23 mouse cellular contexts compared by ENCODE assay signal in the genomic region with DNA sequence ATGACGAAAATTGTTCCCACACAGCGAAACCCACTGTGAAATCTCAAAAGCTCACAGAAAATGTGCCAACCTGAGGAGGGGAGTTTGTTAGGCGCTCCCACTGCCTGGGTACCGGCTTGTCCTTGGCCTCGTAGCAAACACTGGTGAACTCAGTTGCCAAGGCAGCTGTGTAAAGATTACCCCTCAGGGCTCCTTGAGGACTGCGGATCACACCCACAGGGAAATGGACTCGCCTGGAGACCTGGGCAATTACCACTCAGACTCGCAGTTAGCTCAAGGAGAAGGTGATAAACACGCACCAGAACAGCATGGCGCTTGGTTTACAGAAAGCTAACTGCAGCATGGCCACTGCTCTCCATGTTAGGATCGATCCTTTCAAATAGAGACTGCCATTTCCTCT. TPM values are rescaled to one million over a fixed set of nuclear protein-coding genes. Genes with fewer than 3 reads are reported as not detected.
DNase-seq lines count a peak whose midpoint lies in the region; TF ChIP-seq lines count a peak whose summit lies in the region.
"Had no signal": no experiment of that assay in that cellular context is flagged by ENCODE, and none has a peak within 500 bp of the region (broad histone marks: within the 10 kb centered on the region; RNA-seq: fewer than 3 reads in every experiment).

No protein-coding gene starts in this region.

- H3K27me3 ChIP-seq in ES-Bruce4 (ENCODE audit: control insufficient read depth, insufficient read depth, low read length, poor library complexity, severe bottlenecking), result no peaks in the 10 kb centered on the region
- H3K27me3 ChIP-seq: forebrain, embryonic 15.5 days; hindbrain, embryonic 15.5 days had no signal

- H3K27ac ChIP-seq in ES-Bruce4 (ENCODE audit: insufficient read depth, low read length), result peak overlapping the region; percentile 31; the same call in 1 of the 2 replicates
- H3K27ac ChIP-seq in brown adipose tissue, adult 24 weeks (replicated peaks; ENCODE audit: low read depth, low read length), result peak overlapping the region; percentile 65
- H3K27ac ChIP-seq: forebrain, embryonic 15.5 days; hindbrain, embryonic 15.5 days; kidney, embryonic 15.5 days; limb, embryonic 10.5 days had no signal

- H3K4me3 ChIP-seq in ES-Bruce4 (ENCODE audit: low read depth, low read length), result no peak overlapping the region
- no peak overlapping the region for H3K4me3 ChIP-seq in brown adipose tissue, adult 24 weeks (ENCODE audit: insufficient read depth, low read depth, low read length)
- H3K4me3 ChIP-seq: forebrain, embryonic 15.5 days; hindbrain, embryonic 15.5 days; kidney, embryonic 15.5 days; limb, embryonic 10.5 days had no signal

- no peak for TF ChIP-seq POLR2A in ES-Bruce4 (IDR thresholded peaks at IDR 0.05; ENCODE audit: insufficient read depth, low read length)

- peak; percentile 80 for DNase-seq in heart, adult 11 months
- no peak for DNase-seq in heart, postnatal 4 days
- DNase-seq in ES-CJ7 (ENCODE audit: low read depth, low spot score), result peak; percentile 34
- DNase-seq in cerebellum, postnatal 10 days, result no peak
- DNase-seq in left cerebral cortex, postnatal 36 days (ENCODE audit: low spot score in 2 of 2), result no peak
- DNase-seq: adrenal gland, adult 8-10 months; cerebellum, adult 8-10 months; gastrocnemius, postnatal 25 days; kidney, postnatal 4 days; liver; liver, postnatal 0 days; lung, postnatal 10 days; thymus, adult 2 months; thymus, postnatal 4 days had no signal

- H3K36me3 ChIP-seq in ES-Bruce4 (ENCODE audit: control insufficient read depth, insufficient read depth, low read length, poor library complexity, severe bottlenecking), result no peaks in the 10 kb centered on the region
- H3K36me3 ChIP-seq: forebrain, embryonic 15.5 days; hindbrain, embryonic 15.5 days; kidney, embryonic 15.5 days; limb, embryonic 10.5 days had no signal

- H3K4me1 ChIP-seq in ES-Bruce4 (ENCODE audit: control insufficient read depth, insufficient read depth, low read length), result no peaks in the 10 kb centered on the region
- H3K4me1 ChIP-seq in brown adipose tissue, adult 24 weeks (ENCODE audit: control insufficient read depth, insufficient read depth, insufficient read length, low read length), result peaks cover 16% of the 10 kb centered on the region
- H3K4me1 ChIP-seq: hindbrain, embryonic 15.5 days; kidney, embryonic 15.5 days had no signal

- TF ChIP-seq CTCF in ES-Bruce4 (IDR thresholded peaks at IDR 0.05; ENCODE audit: low read depth, low read length), result no peak

- TF ChIP-seq EP300 in ES-Bruce4 (IDR thresholded peaks at IDR 0.05; ENCODE audit: insufficient read depth, low read depth, low read length), result 0 out of 2 replicates have a peak, but pooled peaks have one; percentile 57

- no peak overlapping the region for H3K9ac ChIP-seq in ES-Bruce4 (ENCODE audit: low read depth, poor library complexity, severe bottlenecking)
- H3K9ac ChIP-seq: forebrain, embryonic 15.5 days; hindbrain, embryonic 15.5 days; kidney, embryonic 15.5 days; liver, postnatal 0 days had no signal

- peaks cover 5% of the 10 kb centered on the region for H3K9me3 ChIP-seq in ES-Bruce4 (replicated peaks; ENCODE audit: control insufficient read depth, insufficient read depth, low read length, poor library complexity, severe bottlenecking)
- H3K9me3 ChIP-seq: forebrain, embryonic 15.5 days; hindbrain, embryonic 15.5 days; kidney, embryonic 15.5 days; limb, embryonic 10.5 days had no signal

- intact Hi-C loops in left cerebral cortex, postnatal 36 days (cut with DNase I), result no loop called here

RNA-seq across cellular contexts. Expression of gene Nnmt, which starts 8.0 kb away (rescaled TPM):
- 10 to 100 TPM; 10.3 to 13.6 TPM for total RNA-seq in heart, postnatal 4 days (2021)
- polyA plus RNA-seq in ES-Bruce4 (2011; ENCODE audit: insufficient read depth, insufficient read length, low read depth, missing spikeins), result not detected in 2 replicates
- 45.3 and 55.6 TPM in 2 replicates for polyA plus RNA-seq in brown adipose tissue, adult 24 weeks (2012; ENCODE audit: insufficient read depth, insufficient read length, missing spikeins)
- under 1 TPM; 0.62 to 0.91 TPM for total RNA-seq in left cerebral cortex, postnatal 36 days (2021)
- total RNA-seq: hematopoietic stem cell, adult 5-6 weeks; megakaryocyte progenitor cell, adult 5-6 weeks had no signal
- polyA plus RNA-seq: C2C12 had no signal

Comparison
In these comparisons a context has a peak if more than half of its experiments do, and no peak if none do; other contexts are left out.
1. DNase-seq: peak in heart, adult 11 months (single experiment) and ES-CJ7 (single experiment); none in heart, postnatal 4 days (single experiment), cerebellum, postnatal 10 days (0 of 2) and left cerebral cortex, postnatal 36 days (0 of 2).
2. RNA of gene Nnmt, which starts 8.0 kb away (total RNA-seq): 10.3 to 13.6 TPM in heart, postnatal 4 days; 0.62 to 0.91 TPM in left cerebral cortex, postnatal 36 days; every median in the first group is over 4 times any median in the second.